Mouse (Mus musculus): ENCODE measurements around the gene Ccnb1ip1. TPM values are rescaled to one million over a fixed set of nuclear protein-coding genes. Genes with fewer than 3 reads are reported as not detected.
A peak's percentile ranks its signal among the peaks of the same experiment; 100 is the strongest.

The Ccnb1ip1 gene
- polyA plus RNA-seq (2012; rRNA removed): not detected in 2 replicates

DNA sequence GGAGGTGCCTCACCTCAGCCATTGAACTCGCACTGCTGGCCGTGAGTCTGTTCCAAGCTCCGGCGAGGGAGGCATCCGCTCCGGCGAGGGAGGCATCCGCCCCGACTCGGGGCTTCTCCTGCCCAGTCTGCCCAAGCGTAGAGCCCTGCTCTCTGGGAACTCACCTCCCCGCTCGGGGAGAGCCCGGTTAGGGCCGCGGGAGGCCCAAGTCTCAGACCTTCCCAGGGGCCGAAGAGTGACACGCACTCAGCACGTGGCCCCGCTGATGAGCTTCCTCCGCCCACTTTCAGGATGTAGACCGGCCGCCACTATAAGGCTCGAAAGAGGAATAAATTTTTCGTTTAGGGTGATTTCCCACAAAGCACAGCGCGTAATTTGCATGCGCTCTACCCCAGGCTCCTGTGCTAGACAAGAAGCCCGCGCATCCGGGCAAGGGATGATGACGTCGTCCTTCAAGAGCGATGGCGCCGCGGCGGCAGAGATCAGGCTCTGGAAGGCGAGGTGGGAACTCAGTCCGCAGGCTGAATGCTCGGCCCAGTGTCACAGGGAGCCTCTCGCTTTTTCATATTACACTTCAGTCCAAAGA lies at the start of gene Ccnb1ip1, which contains the start of gene Parp2:
Gene Ccnb1ip1 (minus strand): TSS at position 246 of the 586 bp plus-strand sequence.
Gene Parp2 (plus strand): TSS at position 355 of the 586 bp plus-strand sequence.
- Histone ChIP-seq H3K4me1 (ENCODE audit: control insufficient read depth, insufficient read depth, low read length) (no peaks in the 10 kb centered on the region), H3K4me3 (replicated peaks; ENCODE audit: insufficient read depth, low read depth, low read length) (peak within 1 kb of the TSS; percentile 97), H3K27ac (ENCODE audit: insufficient read depth, low read length) (peak within 1 kb of the TSS; percentile 76), H3K27me3 (ENCODE audit: control insufficient read depth, insufficient read depth, low read length) (no peaks in the 10 kb centered on the region)
- peak; percentile 99 to 100 for DNase-seq
- WGBS: 1% methylated on average over 42 of the region's 42 CpGs
- TF ChIP-seq CTCF (IDR thresholded peaks at IDR 0.05; ENCODE audit: borderline replicate concordance, insufficient read depth, low read depth, low read length): no peak
- TF ChIP-seq POLR2A (IDR thresholded peaks at IDR 0.05; ENCODE audit: borderline replicate concordance, insufficient read depth, low read length): peak; percentile 90

DNA sequence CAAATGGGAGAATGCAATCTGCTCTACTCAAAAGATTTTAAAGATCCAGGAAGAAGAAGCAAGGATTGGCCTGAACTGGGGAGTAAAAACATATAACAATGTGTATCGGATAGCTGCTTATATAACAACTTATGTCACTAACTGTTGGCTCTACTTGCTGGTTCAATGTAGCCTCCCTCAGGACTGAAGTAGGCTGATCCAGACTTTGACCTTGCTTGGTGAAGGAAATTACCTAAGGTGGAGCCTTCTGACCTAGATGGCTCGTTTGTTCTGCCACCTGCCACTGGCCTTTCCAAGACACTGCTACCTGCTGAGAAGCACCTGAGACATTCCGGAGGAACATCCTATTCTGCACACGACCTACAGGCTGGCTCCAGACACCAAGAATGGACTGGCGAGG lies 48.3 kb upstream of the Ccnb1ip1 start:
- Histone ChIP-seq H3K27me3 (ENCODE audit: control insufficient read depth, insufficient read depth, low read length) (no peaks in the 10 kb centered on the region), H3K27ac (ENCODE audit: insufficient read depth, low read length) (no peak overlapping the region), H3K4me1 (ENCODE audit: control insufficient read depth, insufficient read depth, low read length) (no peaks in the 10 kb centered on the region; the same call in 1 of the 2 replicates), H3K4me3 (replicated peaks; ENCODE audit: insufficient read depth, low read depth, low read length) (no peak overlapping the region)
- 59% methylated on average over 5 of the region's 5 CpGs for WGBS
- TF ChIP-seq POLR2A (IDR thresholded peaks at IDR 0.05; ENCODE audit: borderline replicate concordance, insufficient read depth, low read length): no peak
- no peak for DNase-seq

DNA sequence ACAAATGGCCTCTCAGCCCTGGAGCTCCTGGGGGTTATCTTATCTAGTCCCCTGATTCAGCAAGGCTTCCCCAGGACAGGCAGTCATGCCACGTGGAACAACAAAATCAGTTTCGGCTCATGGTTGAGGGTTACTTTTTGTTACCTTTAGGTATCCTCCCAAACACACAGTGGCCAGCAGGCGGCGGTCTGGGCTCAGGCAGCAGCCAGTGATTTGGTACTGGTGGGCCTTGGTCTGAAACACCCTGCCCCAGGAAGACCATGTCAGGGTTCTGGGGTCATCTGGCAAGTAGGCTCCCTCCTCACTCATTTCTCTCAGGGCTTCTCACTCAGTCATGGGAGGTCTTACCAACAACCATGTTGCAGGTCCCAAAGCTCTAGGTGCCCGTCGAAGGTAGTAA lies 29.7 kb upstream of the Ccnb1ip1 start:
- TF ChIP-seq POLR2A (IDR thresholded peaks at IDR 0.05; ENCODE audit: borderline replicate concordance, insufficient read depth, low read length) (no peak), CTCF (IDR thresholded peaks at IDR 0.05; ENCODE audit: borderline replicate concordance, insufficient read depth, low read depth, low read length) (0 out of 2 replicates have a peak, but pooled peaks have one; percentile 18)
- H3K4me3 ChIP-seq (replicated peaks; ENCODE audit: insufficient read depth, low read depth, low read length): no peak overlapping the region
- 65% methylated on average over 6 of the region's 6 CpGs for WGBS
- H3K27ac ChIP-seq (ENCODE audit: insufficient read depth, low read length): no peak overlapping the region
- H3K4me1 ChIP-seq (ENCODE audit: control insufficient read depth, insufficient read depth, low read length): peaks cover 9% of the 10 kb centered on the region
- no peak for DNase-seq
- H3K27me3 ChIP-seq (ENCODE audit: control insufficient read depth, insufficient read depth, low read length): no peaks in the 10 kb centered on the region

DNA sequence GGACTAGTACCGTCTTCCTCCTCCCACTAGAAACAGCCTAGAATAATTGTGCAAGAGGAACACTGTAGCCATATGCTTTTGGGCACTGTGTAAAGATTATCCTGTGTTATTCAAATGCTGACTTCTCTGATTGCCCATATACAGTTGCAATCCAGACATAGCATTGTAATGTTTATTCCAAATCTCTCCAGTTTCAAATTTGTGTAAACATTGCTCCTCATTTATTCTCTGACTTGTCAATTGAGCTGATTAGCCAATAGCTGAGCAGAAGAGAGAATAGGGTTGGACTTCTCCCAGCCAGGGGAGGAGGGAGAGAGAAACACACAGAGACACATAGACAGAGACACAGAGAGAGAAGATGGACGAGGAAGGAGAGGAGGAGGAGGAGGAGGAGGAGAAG lies 26.9 kb upstream of the Ccnb1ip1 start:
- 26% methylated on average over 2 of the region's 2 CpGs for WGBS
- no peak overlapping the region for H3K4me3 ChIP-seq (replicated peaks; ENCODE audit: insufficient read depth, low read depth, low read length)
- no peaks in the 10 kb centered on the region for H3K27me3 ChIP-seq (ENCODE audit: control insufficient read depth, insufficient read depth, low read length)
- no peak for TF ChIP-seq CTCF (IDR thresholded peaks at IDR 0.05; ENCODE audit: borderline replicate concordance, insufficient read depth, low read depth, low read length)
- no peak for TF ChIP-seq POLR2A (IDR thresholded peaks at IDR 0.05; ENCODE audit: borderline replicate concordance, insufficient read depth, low read length)
- peaks cover 9% of the 10 kb centered on the region for H3K4me1 ChIP-seq (ENCODE audit: control insufficient read depth, insufficient read depth, low read length)
- peak overlapping the region; percentile 87 for H3K27ac ChIP-seq (ENCODE audit: insufficient read depth, low read length)
- peak in 1 of 2 experiments; percentile 31 for DNase-seq

DNA sequence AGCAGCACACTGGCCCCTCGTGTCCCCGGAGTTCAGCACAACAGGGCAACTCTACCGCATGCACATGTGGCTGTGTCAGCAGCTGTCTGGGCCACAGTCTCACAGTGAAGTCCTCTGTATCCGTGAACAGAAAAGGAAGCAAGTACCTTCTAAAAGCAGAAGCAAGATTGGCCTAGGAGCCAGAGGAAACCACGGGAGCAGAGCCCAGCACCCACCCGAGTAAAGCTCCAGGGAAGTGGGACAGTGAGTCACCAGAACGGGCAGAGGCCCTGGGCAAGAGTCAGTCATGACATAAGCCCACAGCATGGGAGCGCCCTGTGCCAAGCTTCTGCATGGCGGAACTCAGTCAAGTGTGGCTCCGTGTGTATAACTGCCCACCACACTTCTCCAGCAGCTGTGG lies 26.4 kb upstream of the Ccnb1ip1 start:
- 23% methylated on average over 10 of the region's 10 CpGs for WGBS

DNA sequence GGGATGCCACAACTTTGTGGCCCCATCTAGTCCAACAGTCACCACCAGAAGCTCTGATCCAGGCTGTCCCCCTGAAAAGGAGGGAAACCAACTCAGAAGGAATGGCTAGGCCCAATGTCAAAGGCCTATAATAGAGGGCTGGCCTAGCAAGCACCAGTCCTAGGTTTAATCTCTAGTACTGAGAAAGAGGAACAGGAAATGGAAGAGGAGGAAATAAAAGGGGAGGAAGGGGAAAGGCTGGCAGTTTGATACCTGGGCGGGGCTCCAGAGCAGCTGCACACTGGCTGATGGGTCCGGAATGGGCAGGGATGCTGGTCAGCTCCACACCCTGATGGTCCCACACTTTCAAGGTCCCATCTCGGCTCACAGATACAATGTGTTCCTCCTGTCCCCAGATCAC lies 22.3 kb upstream of the Ccnb1ip1 start:
- Histone ChIP-seq H3K27ac (ENCODE audit: insufficient read depth, low read length) (no peak overlapping the region), H3K27me3 (ENCODE audit: control insufficient read depth, insufficient read depth, low read length) (no peaks in the 10 kb centered on the region), H3K4me1 (ENCODE audit: control insufficient read depth, insufficient read depth, low read length) (peaks cover 9% of the 10 kb centered on the region), H3K4me3 (replicated peaks; ENCODE audit: insufficient read depth, low read depth, low read length) (no peak overlapping the region)
- 73% methylated on average over 3 of the region's 3 CpGs for WGBS
- DNase-seq: no peak
- TF ChIP-seq CTCF (IDR thresholded peaks at IDR 0.05; ENCODE audit: borderline replicate concordance, insufficient read depth, low read depth, low read length) (no peak), POLR2A (IDR thresholded peaks at IDR 0.05; ENCODE audit: borderline replicate concordance, insufficient read depth, low read length) (no peak)

More for the DNA sequence above, 26.4 kb upstream of the Ccnb1ip1 start:
- H3K4me1 ChIP-seq (ENCODE audit: control insufficient read depth, insufficient read depth, low read length): peaks cover 9% of the 10 kb centered on the region
- H3K27me3 ChIP-seq (ENCODE audit: control insufficient read depth, insufficient read depth, low read length): no peaks in the 10 kb centered on the region
- H3K4me3 ChIP-seq (replicated peaks; ENCODE audit: insufficient read depth, low read depth, low read length): peak overlapping the region; percentile 36
- no peak for TF ChIP-seq CTCF (IDR thresholded peaks at IDR 0.05; ENCODE audit: borderline replicate concordance, insufficient read depth, low read depth, low read length)
- H3K27ac ChIP-seq (ENCODE audit: insufficient read depth, low read length): peak overlapping the region; percentile 87
- DNase-seq: peak; percentile 72 to 81

DNA sequence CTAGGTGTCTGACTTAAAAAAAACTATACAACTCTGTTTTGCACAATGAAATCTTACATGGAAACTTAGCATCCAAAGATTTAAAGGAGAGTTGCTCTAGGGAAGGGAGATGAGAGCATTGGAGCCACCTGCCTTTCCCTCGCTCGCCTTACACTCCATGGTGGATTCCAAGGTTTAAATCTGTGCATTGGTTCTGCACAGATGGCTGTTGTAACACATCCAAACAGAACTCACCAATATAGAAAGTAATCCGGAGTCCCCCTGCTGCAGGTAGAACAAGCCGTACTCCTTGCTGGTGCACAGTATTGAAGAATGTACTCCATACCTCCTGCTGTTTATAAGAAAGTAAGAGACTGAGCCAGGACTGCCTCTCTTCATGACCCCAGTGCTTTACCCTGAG lies 19.0 kb upstream of the Ccnb1ip1 start:
- no peak overlapping the region for H3K27ac ChIP-seq (ENCODE audit: insufficient read depth, low read length)
- no peak for TF ChIP-seq CTCF (IDR thresholded peaks at IDR 0.05; ENCODE audit: borderline replicate concordance, insufficient read depth, low read depth, low read length)
- TF ChIP-seq POLR2A (IDR thresholded peaks at IDR 0.05; ENCODE audit: borderline replicate concordance, insufficient read depth, low read length): no peak
- DNase-seq: no peak

DNA sequence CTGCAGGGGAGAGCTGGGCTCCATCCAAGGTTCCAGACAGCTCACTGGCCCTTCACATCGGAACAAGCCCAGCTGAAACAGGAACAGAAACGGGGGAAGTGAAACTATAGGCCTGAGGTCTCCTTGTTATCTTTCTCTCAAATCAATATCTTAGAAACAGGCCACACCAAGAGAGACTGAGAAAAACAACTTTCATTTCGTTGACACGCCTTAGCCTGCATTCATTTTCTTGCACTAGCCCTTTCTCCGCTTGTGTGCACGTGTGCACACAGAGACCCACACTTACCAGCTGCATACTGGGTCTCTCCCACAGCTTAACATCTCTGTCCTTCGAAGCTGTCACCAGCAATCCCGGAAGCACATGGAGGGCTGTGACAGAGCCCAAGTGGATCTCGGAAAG lies 16.7 kb upstream of the Ccnb1ip1 start:
- Histone ChIP-seq H3K4me3 (replicated peaks; ENCODE audit: insufficient read depth, low read depth, low read length) (no peak overlapping the region), H3K27me3 (ENCODE audit: control insufficient read depth, insufficient read depth, low read length) (no peaks in the 10 kb centered on the region), H3K27ac (ENCODE audit: insufficient read depth, low read length) (no peak overlapping the region), H3K4me1 (ENCODE audit: control insufficient read depth, insufficient read depth, low read length) (no peaks in the 10 kb centered on the region)
- 83% methylated on average over 9 of the region's 9 CpGs for WGBS
- DNase-seq: no peak
- TF ChIP-seq CTCF (IDR thresholded peaks at IDR 0.05; ENCODE audit: borderline replicate concordance, insufficient read depth, low read depth, low read length) (no peak), POLR2A (IDR thresholded peaks at IDR 0.05; ENCODE audit: borderline replicate concordance, insufficient read depth, low read length) (no peak)

More for the DNA sequence above, 19.0 kb upstream of the Ccnb1ip1 start:
- Histone ChIP-seq H3K27me3 (ENCODE audit: control insufficient read depth, insufficient read depth, low read length) (no peaks in the 10 kb centered on the region), H3K4me3 (replicated peaks; ENCODE audit: insufficient read depth, low read depth, low read length) (no peak overlapping the region), H3K4me1 (ENCODE audit: control insufficient read depth, insufficient read depth, low read length) (no peaks in the 10 kb centered on the region)
- WGBS: 69% methylated on average over 4 of the region's 4 CpGs

Measured in cerebellum, adult 2 months (tissue).